Mouse (Mus musculus): ENCODE measurements around the gene Cfl2. TPM values are rescaled to one million over a fixed set of nuclear protein-coding genes. Genes with fewer than 3 reads are reported as not detected.

Cfl2 gene
- polyA plus RNA-seq (2015; fragmentation: Nextera tagmentation; extraction: Ambion mirVana) = 29.2 and 35.0 TPM in 2 replicates

DNA sequence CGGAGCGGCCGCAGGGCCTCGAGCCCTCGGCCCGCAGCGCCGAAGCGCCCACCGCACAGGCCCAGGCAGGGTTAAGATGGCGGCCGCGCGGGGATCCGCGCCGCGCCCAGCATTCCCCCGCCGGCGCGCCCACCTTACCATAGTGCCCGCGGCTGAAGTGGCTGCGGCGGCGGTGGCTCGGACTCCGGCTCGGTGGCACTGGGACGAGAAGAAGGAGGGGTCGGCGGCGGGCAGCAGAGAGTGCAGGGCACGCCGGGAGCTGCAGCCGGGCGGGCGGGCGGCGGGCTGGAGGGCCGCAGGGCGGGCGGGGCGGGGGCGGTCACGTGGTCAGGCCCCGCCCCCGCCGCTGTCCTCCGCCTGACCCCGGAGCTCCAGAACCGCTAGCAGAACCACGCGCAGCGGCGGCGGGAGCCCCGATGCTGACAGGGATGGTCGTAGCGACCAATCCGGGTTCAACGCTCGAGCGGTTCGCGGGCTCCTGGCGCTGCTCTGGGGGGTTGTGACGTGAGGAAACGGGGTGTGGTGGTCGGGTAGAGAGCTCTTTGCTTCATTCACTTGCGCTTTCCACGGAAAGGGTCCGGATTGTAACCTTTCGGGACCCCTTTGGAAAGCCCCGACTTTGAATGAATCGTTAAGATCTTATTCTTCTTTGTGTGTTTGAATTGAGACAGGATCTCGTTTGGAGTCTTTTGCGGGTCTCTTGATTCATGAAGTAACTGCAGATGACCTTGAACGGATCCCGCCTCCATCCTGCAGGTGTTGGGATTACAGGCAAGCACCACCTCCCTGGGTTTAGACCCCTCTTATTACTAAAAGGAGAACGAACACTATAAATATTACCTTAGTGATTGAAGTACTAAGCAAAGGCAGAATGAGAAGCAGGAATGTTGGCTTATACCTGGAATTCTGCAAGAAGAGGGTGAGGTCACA lies at the start of gene Cfl2:
Cfl2 (minus strand) TSS at position 272 of the 930 bp plus-strand sequence.

Other genes starting within 250 kb of the Cfl2 start
- gene Sptssa, start 206.3 kb downstream of the Cfl2 start, polyA plus RNA-seq (2015; fragmentation: Nextera tagmentation; extraction: Ambion mirVana) = 92.2 and 109 TPM in 2 replicates
- 66.7 and 67.6 TPM in 2 replicates for gene Eapp, start 167.0 kb downstream of the Cfl2 start, polyA plus RNA-seq (2015; fragmentation: Nextera tagmentation; extraction: Ambion mirVana)
- gene Snx6, start 67.2 kb downstream of the Cfl2 start, polyA plus RNA-seq (2015; fragmentation: Nextera tagmentation; extraction: Ambion mirVana) = 73.1 and 90.4 TPM in 2 replicates
- gene Gm20403, start 123.7 kb upstream of the Cfl2 start, polyA plus RNA-seq (2015; fragmentation: Nextera tagmentation; extraction: Ambion mirVana) = not detected in 2 replicates
- gene Baz1a, start 151.5 kb upstream of the Cfl2 start, polyA plus RNA-seq (2015; fragmentation: Nextera tagmentation; extraction: Ambion mirVana) = 44.5 and 48.9 TPM in 2 replicates
- 28.3 and 31.8 TPM in 2 replicates for gene 2700097O09Rik, start 217.2 kb upstream of the Cfl2 start, polyA plus RNA-seq (2015; fragmentation: Nextera tagmentation; extraction: Ambion mirVana)
- gene Srp54a, start 217.4 kb upstream of the Cfl2 start, polyA plus RNA-seq (2015; fragmentation: Nextera tagmentation; extraction: Ambion mirVana) = 79.1 and 82.9 TPM in 2 replicates